Mouse (Mus musculus): ENCODE measurements around the gene Tbx5. TPM values are rescaled to one million over a fixed set of nuclear protein-coding genes. Genes with fewer than 3 reads are reported as not detected.

Gene Tbx5
- polyA plus RNA-seq, 1 experiment from 2014 or later = 5.7 TPM

DNA sequence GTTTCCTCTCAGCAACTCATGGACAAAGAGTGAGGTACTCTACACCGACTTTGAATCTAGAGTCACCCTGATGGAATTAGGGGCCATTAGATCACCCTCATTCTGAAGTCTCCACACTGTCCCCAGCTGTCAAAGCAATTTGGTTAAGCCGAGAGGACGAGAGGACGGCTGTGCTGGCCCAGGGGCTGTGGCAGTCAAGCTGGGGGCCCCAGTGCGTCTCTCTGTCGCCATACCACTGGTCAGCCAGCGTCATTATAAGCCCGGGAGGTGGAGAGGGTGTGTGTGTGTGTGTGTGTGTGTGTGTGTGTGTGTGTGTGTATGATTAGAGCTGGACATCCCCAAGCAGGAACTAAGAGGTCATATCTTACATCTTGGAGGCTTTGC is 10.9 kb downstream of the Tbx5 start:
- WGBS = 3% methylated on average over 8 of the region's 8 CpGs
- Histone ChIP-seq H3K9ac (ENCODE audit: low read depth, low read length) (no peak overlapping the region), H3K27me3 (replicated peaks; ENCODE audit: control insufficient read depth, insufficient read depth, low read length) (peaks cover 92% of the 10 kb centered on the region), H3K36me3 (ENCODE audit: control insufficient read depth, insufficient read depth, low read length) (no peaks in the 10 kb centered on the region), H3K27ac (ENCODE audit: low read depth, low read length) (no peak overlapping the region), H3K4me1 (replicated peaks; ENCODE audit: control insufficient read depth, insufficient read depth, low read length) (no peaks in the 10 kb centered on the region), H3K4me2 (no peak overlapping the region), H3K9me3 (ENCODE audit: control insufficient read depth, low read length) (no peaks in the 10 kb centered on the region), H3K4me3 (ENCODE audit: low read depth, low read length) (no peak overlapping the region)
- ATAC-seq (replicated peaks; ENCODE audit: low FRiP score) = no peak
- DNase-seq (ENCODE audit: low spot score) = no peak

DNA sequence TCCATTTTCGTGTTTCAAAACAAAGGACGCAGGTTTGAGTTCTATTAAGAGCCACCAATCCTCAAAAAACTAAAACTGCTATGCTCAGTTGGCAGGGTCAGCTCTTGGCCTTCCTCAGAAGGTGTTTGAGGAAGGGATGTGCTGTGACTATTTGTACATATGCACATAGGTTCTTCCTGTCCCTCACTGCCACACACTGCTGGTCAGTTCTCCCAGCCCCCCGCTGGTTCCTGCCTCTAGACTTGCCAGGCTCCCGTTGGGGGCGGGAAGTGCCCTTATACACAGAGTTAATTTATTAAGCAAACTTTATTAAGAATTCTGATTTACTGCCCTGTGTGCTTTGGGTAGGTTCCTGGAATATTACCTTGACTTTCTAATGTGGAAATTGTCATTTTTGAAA is 11.9 kb downstream of the Tbx5 start:
- Histone ChIP-seq H3K4me3 (ENCODE audit: low read depth, low read length) (no peak overlapping the region), H3K27ac (ENCODE audit: low read depth, low read length) (no peak overlapping the region), H3K36me3 (ENCODE audit: control insufficient read depth, insufficient read depth, low read length) (no peaks in the 10 kb centered on the region), H3K4me1 (replicated peaks; ENCODE audit: control insufficient read depth, insufficient read depth, low read length) (no peaks in the 10 kb centered on the region), H3K9ac (ENCODE audit: low read depth, low read length) (no peak overlapping the region), H3K9me3 (ENCODE audit: control insufficient read depth, low read length) (no peaks in the 10 kb centered on the region), H3K4me2 (no peak overlapping the region), H3K27me3 (replicated peaks; ENCODE audit: control insufficient read depth, insufficient read depth, low read length) (peaks cover 87% of the 10 kb centered on the region)
- ATAC-seq (replicated peaks; ENCODE audit: low FRiP score) = no peak
- 15% methylated on average over 5 of the region's 5 CpGs for WGBS
- no peak for DNase-seq (ENCODE audit: low spot score)

DNA sequence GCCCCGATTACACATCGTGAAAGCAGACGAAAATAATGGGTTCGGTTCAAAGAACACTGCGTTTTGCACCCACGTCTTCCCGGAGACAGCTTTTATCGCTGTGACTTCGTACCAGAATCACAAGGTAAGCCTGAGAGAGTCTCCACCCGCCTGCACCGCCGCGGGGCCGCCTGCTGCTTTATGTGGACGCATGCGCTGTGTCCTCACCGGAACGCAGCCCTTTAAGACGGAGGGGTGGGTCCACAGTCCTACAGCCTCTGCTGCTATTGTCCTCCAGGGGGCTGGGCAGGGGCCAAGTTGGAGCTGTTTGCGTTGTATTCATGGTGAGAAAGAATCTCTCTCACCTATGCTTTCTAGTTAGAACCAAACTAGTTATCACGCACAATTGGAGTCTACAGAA is 12.5 kb downstream of the Tbx5 start:
- DNase-seq (ENCODE audit: low spot score) (no peak), ATAC-seq (replicated peaks; ENCODE audit: low FRiP score) (no peak)
- Histone ChIP-seq H3K4me1 (replicated peaks; ENCODE audit: control insufficient read depth, insufficient read depth, low read length) (no peaks in the 10 kb centered on the region), H3K27ac (ENCODE audit: low read depth, low read length) (no peak overlapping the region), H3K36me3 (ENCODE audit: control insufficient read depth, insufficient read depth, low read length) (no peaks in the 10 kb centered on the region), H3K4me3 (ENCODE audit: low read depth, low read length) (no peak overlapping the region), H3K9ac (ENCODE audit: low read depth, low read length) (no peak overlapping the region), H3K27me3 (replicated peaks; ENCODE audit: control insufficient read depth, insufficient read depth, low read length) (peaks cover 80% of the 10 kb centered on the region), H3K4me2 (peak overlapping the region; percentile 46), H3K9me3 (ENCODE audit: control insufficient read depth, low read length) (no peaks in the 10 kb centered on the region)
- WGBS = 3% methylated on average over 21 of the region's 21 CpGs

DNA sequence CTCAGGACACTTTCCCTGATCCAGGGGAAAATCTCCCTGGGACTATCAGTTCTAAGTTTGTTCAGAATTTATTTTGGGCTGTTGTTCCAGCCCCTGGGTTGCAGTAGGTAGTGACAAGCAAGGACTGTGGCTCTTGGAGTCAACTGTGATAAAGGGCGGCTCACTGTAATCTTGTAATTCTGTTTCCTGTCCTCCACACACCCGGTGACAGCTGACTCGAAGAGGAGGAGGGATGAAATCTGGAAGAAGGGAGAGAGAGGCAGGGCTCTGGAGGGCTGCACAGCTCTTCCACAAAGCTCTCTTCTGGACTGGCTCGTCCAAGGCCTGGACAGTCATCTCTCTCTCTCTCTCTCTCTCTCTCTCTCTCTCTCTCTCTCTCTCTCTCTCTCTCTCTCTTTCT is 24.6 kb downstream of the Tbx5 start:
- 15% methylated on average over 4 of the region's 4 CpGs for WGBS
- H3K4me2 ChIP-seq = no peak overlapping the region
- H3K9me3 ChIP-seq (ENCODE audit: control insufficient read depth, low read length) = no peaks in the 10 kb centered on the region
- H3K4me1 ChIP-seq (replicated peaks; ENCODE audit: control insufficient read depth, insufficient read depth, low read length) = peaks cover 5% of the 10 kb centered on the region; the same call in 1 of the 2 replicates
- no peak for ATAC-seq (replicated peaks; ENCODE audit: low FRiP score)
- no peak overlapping the region for H3K4me3 ChIP-seq (ENCODE audit: low read depth, low read length)
- DNase-seq (ENCODE audit: low spot score) = no peak
- no peak overlapping the region for H3K9ac ChIP-seq (ENCODE audit: low read depth, low read length)
- no peak overlapping the region for H3K27ac ChIP-seq (ENCODE audit: low read depth, low read length)
- no peaks in the 10 kb centered on the region for H3K36me3 ChIP-seq (ENCODE audit: control insufficient read depth, insufficient read depth, low read length)
- H3K27me3 ChIP-seq (replicated peaks; ENCODE audit: control insufficient read depth, insufficient read depth, low read length) = no peaks in the 10 kb centered on the region; the same call in 1 of the 2 replicates

DNA sequence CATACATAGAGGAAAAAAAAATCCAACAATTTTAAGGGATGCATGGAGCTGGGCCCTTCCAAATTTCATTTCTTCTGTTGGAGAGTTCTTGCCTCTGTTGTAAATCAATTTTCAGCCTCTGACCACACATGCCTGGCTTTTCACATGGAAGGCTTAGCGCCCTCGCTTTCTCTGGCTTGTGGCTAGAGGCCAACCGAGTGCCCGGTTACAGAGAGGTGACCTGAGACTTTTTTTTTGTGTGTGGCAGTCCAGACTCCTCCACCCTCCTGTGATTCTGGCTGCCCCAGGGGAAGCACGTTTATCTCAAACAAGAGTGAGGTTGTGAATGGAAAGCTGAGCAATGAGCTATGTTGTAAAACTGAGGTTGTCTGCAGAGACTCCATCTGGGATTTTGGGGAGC is 28.8 kb downstream of the Tbx5 start:
- Histone ChIP-seq H3K4me3 (ENCODE audit: low read depth, low read length) (no peak overlapping the region), H3K4me1 (replicated peaks; ENCODE audit: control insufficient read depth, insufficient read depth, low read length) (peaks cover 3% of the 10 kb centered on the region; the same call in 1 of the 2 replicates), H3K27ac (ENCODE audit: low read depth, low read length) (no peak overlapping the region), H3K9me3 (ENCODE audit: control insufficient read depth, low read length) (no peaks in the 10 kb centered on the region), H3K9ac (ENCODE audit: low read depth, low read length) (no peak overlapping the region), H3K4me2 (no peak overlapping the region), H3K27me3 (replicated peaks; ENCODE audit: control insufficient read depth, insufficient read depth, low read length) (peaks cover 10% of the 10 kb centered on the region), H3K36me3 (ENCODE audit: control insufficient read depth, insufficient read depth, low read length) (no peaks in the 10 kb centered on the region)
- no peak for DNase-seq (ENCODE audit: low spot score)
- no peak for ATAC-seq (replicated peaks; ENCODE audit: low FRiP score)
- WGBS = 75% methylated on average over 5 of the region's 5 CpGs

DNA sequence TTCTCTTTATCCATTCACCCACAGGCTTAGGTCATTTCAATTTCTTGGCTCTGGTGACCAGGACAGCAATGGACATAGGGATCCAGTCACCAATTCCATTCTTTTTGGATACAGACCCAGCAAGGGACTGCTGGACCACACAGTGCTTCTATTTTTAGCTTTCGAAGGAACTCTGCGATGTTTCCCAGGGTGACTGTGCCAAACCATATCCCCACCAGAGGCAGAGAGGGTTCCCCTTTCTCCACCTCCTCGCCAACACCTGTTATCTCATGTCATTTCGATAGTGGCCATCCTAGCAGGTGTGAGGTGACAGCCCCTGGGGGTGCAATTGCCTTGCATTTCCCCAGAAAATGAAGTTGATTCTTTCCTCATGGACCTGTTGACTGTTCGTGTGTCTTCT is 30.0 kb downstream of the Tbx5 start:
- DNase-seq (ENCODE audit: low spot score) = no peak
- H3K9ac ChIP-seq (ENCODE audit: low read depth, low read length) = no peak overlapping the region
- no peak overlapping the region for H3K27ac ChIP-seq (ENCODE audit: low read depth, low read length)
- H3K4me1 ChIP-seq (replicated peaks; ENCODE audit: control insufficient read depth, insufficient read depth, low read length) = no peaks in the 10 kb centered on the region; the same call in 1 of the 2 replicates
- H3K4me2 ChIP-seq = no peak overlapping the region
- peaks cover 19% of the 10 kb centered on the region for H3K27me3 ChIP-seq (replicated peaks; ENCODE audit: control insufficient read depth, insufficient read depth, low read length)
- H3K4me3 ChIP-seq (ENCODE audit: low read depth, low read length) = no peak overlapping the region
- no peak for ATAC-seq (replicated peaks; ENCODE audit: low FRiP score)
- no peaks in the 10 kb centered on the region for H3K9me3 ChIP-seq (ENCODE audit: control insufficient read depth, low read length)
- H3K36me3 ChIP-seq (ENCODE audit: control insufficient read depth, insufficient read depth, low read length) = no peaks in the 10 kb centered on the region
- 73% methylated on average over 5 of the region's 5 CpGs for WGBS

DNA sequence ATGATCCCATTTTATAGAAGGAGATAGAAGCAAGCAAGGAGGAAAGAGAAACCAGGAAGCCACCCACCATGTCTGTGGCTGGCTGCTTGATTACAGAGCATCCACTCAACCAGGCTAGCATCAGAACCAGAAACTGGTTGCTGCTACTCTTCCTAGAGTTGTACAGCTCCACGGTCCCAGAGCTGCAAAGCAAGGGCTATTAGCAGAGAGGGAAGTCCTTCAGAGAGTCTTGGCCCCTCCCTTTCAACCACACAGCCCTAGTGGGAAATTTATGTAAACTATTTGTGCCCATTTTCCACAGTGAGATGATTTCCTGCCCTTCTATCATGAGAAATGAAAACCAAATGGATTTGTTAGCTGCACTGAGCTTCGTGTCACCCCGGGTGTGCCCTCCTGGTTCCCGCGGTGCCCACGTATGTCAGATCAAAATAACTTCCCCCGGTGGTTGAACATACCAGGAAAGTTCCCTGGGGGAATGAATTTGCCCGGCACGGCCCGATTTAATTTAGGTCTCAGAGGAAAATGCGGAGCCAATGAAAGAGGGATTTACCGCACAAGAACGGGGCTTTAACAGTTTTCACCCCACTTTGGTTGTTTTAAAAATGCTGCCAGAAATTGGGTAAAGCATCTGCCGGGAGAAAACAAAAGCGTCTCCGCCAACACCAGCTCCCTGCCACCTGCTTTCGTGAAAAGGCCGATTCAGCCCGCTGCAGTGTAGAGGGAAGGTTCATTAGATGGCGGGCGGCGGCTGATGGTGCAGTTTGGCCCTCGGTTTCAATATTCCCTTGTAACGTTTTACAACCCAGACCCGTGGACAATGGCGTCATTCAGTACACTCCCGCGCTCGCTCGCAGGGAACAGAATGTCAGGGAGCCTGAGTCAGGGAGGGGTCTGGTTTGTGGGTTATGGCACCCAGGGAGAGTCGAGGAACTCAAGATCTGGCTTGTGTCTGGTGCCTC is 34.1 kb downstream of the Tbx5 start:
- Histone ChIP-seq H3K4me3 (ENCODE audit: low read depth, low read length) (no peak overlapping the region), H3K4me2 (0 out of 2 replicates have a peak overlapping the region, but pooled peaks have one; percentile 7)
- ATAC-seq (replicated peaks; ENCODE audit: low FRiP score) = no peak

DNA sequence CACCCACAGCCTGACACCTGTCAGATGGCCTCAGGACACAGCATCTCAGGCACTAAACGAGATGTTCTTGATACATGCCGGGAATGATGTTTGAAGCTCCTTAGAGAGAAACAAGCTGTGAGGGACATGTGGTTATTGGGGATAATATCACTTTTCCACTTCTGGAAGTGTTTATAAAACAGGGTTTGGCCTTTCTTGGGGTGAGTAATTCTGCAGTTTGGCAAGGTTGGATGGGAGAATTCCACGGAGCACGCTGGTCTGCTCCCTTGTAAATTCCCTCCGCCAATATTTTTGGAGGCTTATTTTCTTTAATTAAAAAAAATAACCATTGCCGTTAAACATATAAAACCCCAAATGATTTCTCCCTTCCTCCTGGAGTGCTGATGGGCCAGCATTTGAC is 35.5 kb downstream of the Tbx5 start:
- no peaks in the 10 kb centered on the region; the same call in 1 of the 2 replicates for H3K4me1 ChIP-seq (replicated peaks; ENCODE audit: control insufficient read depth, insufficient read depth, low read length)
- H3K27me3 ChIP-seq (replicated peaks; ENCODE audit: control insufficient read depth, insufficient read depth, low read length) = peaks cover 26% of the 10 kb centered on the region
- no peaks in the 10 kb centered on the region for H3K36me3 ChIP-seq (ENCODE audit: control insufficient read depth, insufficient read depth, low read length)
- ATAC-seq (replicated peaks; ENCODE audit: low FRiP score) = no peak
- no peak overlapping the region for H3K27ac ChIP-seq (ENCODE audit: low read depth, low read length)
- no peaks in the 10 kb centered on the region for H3K9me3 ChIP-seq (ENCODE audit: control insufficient read depth, low read length)
- WGBS = 83% methylated on average over 6 of the region's 6 CpGs
- no peak overlapping the region for H3K9ac ChIP-seq (ENCODE audit: low read depth, low read length)
- H3K4me3 ChIP-seq (ENCODE audit: low read depth, low read length) = no peak overlapping the region
- no peak overlapping the region for H3K4me2 ChIP-seq
- no peak for DNase-seq (ENCODE audit: low spot score)

More for the DNA sequence above, 34.1 kb downstream of the Tbx5 start:
- 35% methylated on average over 31 of the region's 31 CpGs for WGBS
- DNase-seq (ENCODE audit: low spot score) = no peak
- Histone ChIP-seq H3K4me1 (replicated peaks; ENCODE audit: control insufficient read depth, insufficient read depth, low read length) (no peaks in the 10 kb centered on the region; the same call in 1 of the 2 replicates), H3K36me3 (ENCODE audit: control insufficient read depth, insufficient read depth, low read length) (no peaks in the 10 kb centered on the region), H3K27ac (ENCODE audit: low read depth, low read length) (no peak overlapping the region), H3K9me3 (ENCODE audit: control insufficient read depth, low read length) (no peaks in the 10 kb centered on the region), H3K9ac (ENCODE audit: low read depth, low read length) (no peak overlapping the region), H3K27me3 (replicated peaks; ENCODE audit: control insufficient read depth, insufficient read depth, low read length) (peaks cover 26% of the 10 kb centered on the region)

DNA sequence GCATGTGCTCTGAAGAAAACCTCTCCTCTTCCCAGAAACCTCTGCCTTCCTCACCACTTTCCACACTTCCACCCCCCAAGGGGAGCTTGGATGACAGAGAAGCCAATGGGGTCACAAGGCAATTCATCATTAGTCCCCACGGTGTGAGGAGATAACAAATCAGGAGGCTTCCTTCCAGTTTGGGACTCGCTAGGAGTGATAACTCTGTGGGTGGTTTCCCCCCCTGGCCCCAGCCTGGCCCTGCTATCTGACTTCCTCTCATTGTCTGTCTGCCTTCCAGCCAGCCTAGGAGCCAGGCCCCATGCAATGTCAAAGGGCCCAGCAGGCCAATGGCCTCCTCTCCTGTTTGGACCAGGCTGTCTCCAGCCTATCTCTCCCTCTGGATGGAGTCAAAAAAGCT is 43.0 kb downstream of the Tbx5 start:
- DNase-seq (ENCODE audit: low spot score) (peak; percentile 51), ATAC-seq (replicated peaks; ENCODE audit: low FRiP score) (peak; percentile 53; the same call in 1 of the 2 replicates)
- Histone ChIP-seq H3K9ac (ENCODE audit: low read depth, low read length) (no peak overlapping the region), H3K4me1 (replicated peaks; ENCODE audit: control insufficient read depth, insufficient read depth, low read length) (peaks cover 5% of the 10 kb centered on the region; the same call in 1 of the 2 replicates), H3K36me3 (ENCODE audit: control insufficient read depth, insufficient read depth, low read length) (no peaks in the 10 kb centered on the region), H3K27ac (ENCODE audit: low read depth, low read length) (no peak overlapping the region), H3K27me3 (replicated peaks; ENCODE audit: control insufficient read depth, insufficient read depth, low read length) (peaks cover 6% of the 10 kb centered on the region), H3K4me3 (ENCODE audit: low read depth, low read length) (no peak overlapping the region), H3K4me2 (no peak overlapping the region), H3K9me3 (ENCODE audit: control insufficient read depth, low read length) (no peaks in the 10 kb centered on the region)
- WGBS = 6% methylated on average over 2 of the region's 2 CpGs
